Mouse (Mus musculus): ENCODE measurements at regions not wholly inside any gene's neighbourhood (a gene's known extent, or its start where the extent isn't known, plus 50 kb on each side); places are given as distances from the start of the nearest gene placed in this dataset.

DNA sequence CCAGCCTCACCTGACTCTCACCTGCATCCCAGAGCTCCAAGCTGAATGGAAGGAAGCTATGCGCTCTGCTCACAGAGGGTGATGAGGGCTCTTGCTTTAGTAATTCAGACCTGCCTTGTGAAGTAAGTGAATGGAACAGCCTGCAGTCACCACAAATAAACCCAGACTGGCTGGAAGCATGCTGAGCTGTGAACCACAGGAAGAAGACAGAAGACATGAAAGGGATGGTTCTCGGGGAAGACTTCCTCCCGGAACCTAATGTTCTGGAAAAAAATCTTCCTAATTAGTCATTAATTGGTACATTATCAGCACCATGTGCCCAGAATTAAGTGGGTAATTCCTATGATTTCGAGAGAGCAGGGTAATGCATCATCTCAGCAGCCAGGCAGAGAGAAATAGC is 100.3 kb downstream of the Ets2 start:
- ATAC-seq (ENCODE audit: insufficient read depth, low FRiP score): no peak
- 61% methylated on average over 4 of the region's 4 CpGs for WGBS
- no peak overlapping the region for H3K4me3 ChIP-seq (replicated peaks; ENCODE audit: low read length)
- H3K36me3 ChIP-seq (ENCODE audit: control insufficient read depth, insufficient read depth, low read length): no peaks in the 10 kb centered on the region
- no peaks in the 10 kb centered on the region for H3K27me3 ChIP-seq (ENCODE audit: control insufficient read depth, insufficient read depth, low read length)
- no peak overlapping the region for H3K4me2 ChIP-seq (ENCODE audit: low read depth, low read length)
- H3K9me3 ChIP-seq (replicated peaks; ENCODE audit: control insufficient read depth, low read length): no peaks in the 10 kb centered on the region
- H3K4me1 ChIP-seq (ENCODE audit: control insufficient read depth, insufficient read depth, low read length): peaks cover 6% of the 10 kb centered on the region
- H3K27ac ChIP-seq (ENCODE audit: low read length): no peak overlapping the region
- H3K9ac ChIP-seq (ENCODE audit: low read length): no peak overlapping the region

DNA sequence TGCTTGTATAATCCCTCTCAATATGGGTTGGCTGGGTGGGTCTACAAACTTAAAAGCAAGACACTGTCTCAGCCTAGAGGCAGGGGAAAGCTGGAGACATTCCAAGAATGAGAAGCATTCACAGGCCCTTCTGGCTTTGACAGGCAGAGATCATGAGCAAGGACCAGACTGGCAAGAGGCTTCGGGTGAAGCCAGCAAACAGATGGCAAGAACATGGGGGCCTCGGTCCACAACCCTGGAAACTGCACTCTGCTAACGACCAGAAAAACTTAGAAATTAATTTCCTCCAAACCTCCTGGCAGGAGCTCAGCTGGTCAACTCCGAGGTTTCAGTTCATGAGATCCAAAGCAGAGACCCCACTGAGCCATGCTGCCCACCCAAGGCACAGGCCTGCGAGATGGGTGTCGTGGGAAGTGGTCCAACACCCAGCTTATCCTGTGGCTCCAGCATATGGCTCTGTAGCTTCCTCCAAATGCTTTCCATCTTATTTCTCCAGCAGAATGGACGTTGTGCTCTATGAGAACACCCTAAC is 99.1 kb downstream of the Ets2 start:
- H3K9me3 ChIP-seq (replicated peaks; ENCODE audit: control insufficient read depth, low read length): no peaks in the 10 kb centered on the region
- H3K36me3 ChIP-seq (ENCODE audit: control insufficient read depth, insufficient read depth, low read length): no peaks in the 10 kb centered on the region
- H3K9ac ChIP-seq (ENCODE audit: low read length): no peak overlapping the region
- 67% methylated on average over 7 of the region's 7 CpGs for WGBS
- no peak overlapping the region for H3K4me3 ChIP-seq (replicated peaks; ENCODE audit: low read length)
- no peak for ATAC-seq (ENCODE audit: insufficient read depth, low FRiP score)
- H3K27me3 ChIP-seq (ENCODE audit: control insufficient read depth, insufficient read depth, low read length): no peaks in the 10 kb centered on the region
- no peak overlapping the region for H3K4me2 ChIP-seq (ENCODE audit: low read depth, low read length)
- peaks cover 6% of the 10 kb centered on the region for H3K4me1 ChIP-seq (ENCODE audit: control insufficient read depth, insufficient read depth, low read length)
- H3K27ac ChIP-seq (ENCODE audit: low read length): no peak overlapping the region

DNA sequence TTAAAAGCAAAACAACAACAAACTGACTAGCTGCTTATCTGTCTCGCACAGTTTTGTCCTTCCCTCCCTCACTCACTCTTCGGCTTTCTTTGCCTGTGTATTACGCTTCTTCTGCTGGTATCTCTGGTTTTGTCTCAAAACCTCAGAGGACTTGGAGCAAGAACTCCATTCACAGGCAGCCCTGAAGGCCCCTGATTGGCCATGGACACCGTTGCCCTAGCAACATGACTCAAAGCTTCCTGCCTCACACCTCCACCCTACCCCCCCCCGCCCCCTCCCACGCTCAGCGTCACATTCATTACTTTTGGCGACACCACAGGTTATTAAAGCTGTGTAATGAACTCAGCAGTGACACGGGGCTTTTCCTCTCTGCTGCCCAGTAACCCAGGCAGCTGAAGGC is 96.7 kb downstream of the Ets2 start:
- Histone ChIP-seq H3K27ac (ENCODE audit: low read length) (no peak overlapping the region), H3K27me3 (ENCODE audit: control insufficient read depth, insufficient read depth, low read length) (no peaks in the 10 kb centered on the region), H3K4me2 (ENCODE audit: low read depth, low read length) (no peak overlapping the region), H3K4me1 (ENCODE audit: control insufficient read depth, insufficient read depth, low read length) (peaks cover 6% of the 10 kb centered on the region), H3K9me3 (replicated peaks; ENCODE audit: control insufficient read depth, low read length) (no peaks in the 10 kb centered on the region), H3K9ac (ENCODE audit: low read length) (no peak overlapping the region), H3K36me3 (ENCODE audit: control insufficient read depth, insufficient read depth, low read length) (no peaks in the 10 kb centered on the region), H3K4me3 (replicated peaks; ENCODE audit: low read length) (no peak overlapping the region)
- WGBS: 68% methylated on average over 9 of the region's 9 CpGs
- ATAC-seq (ENCODE audit: insufficient read depth, low FRiP score): no peak

DNA sequence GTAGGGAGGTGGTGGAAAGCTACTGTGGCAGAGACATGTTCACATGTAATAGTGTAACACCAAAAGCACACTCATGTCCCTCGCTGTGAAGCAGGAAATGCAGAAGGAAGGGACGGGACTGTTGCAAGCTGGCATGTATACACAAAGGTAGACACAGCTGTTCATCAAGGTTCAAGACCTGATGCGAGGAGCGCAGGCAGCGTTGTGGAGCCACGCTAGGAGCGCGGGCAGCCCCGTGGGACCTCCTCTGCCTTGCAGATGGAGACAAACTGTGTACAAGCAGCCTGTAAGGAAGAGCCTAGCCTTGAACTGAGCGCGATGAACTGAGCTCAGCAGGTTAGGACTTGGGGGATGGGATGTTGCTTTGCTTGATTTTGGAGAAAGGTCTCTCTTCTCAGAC is 96.2 kb downstream of the Ets2 start:
- 82% methylated on average over 11 of the region's 11 CpGs for WGBS
- H3K4me3 ChIP-seq (replicated peaks; ENCODE audit: low read length): no peak overlapping the region
- H3K9me3 ChIP-seq (replicated peaks; ENCODE audit: control insufficient read depth, low read length): no peaks in the 10 kb centered on the region
- H3K4me1 ChIP-seq (ENCODE audit: control insufficient read depth, insufficient read depth, low read length): peaks cover 6% of the 10 kb centered on the region
- no peak overlapping the region for H3K9ac ChIP-seq (ENCODE audit: low read length)
- H3K27me3 ChIP-seq (ENCODE audit: control insufficient read depth, insufficient read depth, low read length): no peaks in the 10 kb centered on the region
- no peak overlapping the region for H3K4me2 ChIP-seq (ENCODE audit: low read depth, low read length)
- no peak for ATAC-seq (ENCODE audit: insufficient read depth, low FRiP score)
- H3K36me3 ChIP-seq (ENCODE audit: control insufficient read depth, insufficient read depth, low read length): no peaks in the 10 kb centered on the region
- no peak overlapping the region for H3K27ac ChIP-seq (ENCODE audit: low read length)

DNA sequence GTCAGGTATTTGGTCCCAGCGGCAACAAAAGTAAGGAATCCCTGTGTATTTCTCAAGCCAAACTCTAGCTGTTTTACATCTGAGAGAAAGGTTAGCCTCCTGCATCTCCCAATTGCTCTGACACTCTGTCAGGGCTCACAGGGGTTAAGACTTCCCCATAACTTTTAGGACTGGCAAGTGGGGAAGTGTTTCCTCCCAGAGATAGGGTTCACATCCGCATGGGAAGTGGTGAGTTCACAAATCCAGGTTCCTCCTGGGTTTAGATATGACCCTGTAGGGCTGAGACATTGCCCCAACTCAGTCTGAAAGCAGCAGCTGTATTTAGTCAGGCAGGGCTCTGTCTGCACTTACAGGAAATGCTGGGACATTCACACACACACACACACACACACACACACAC is 95.3 kb downstream of the Ets2 start:
- Histone ChIP-seq H3K9ac (ENCODE audit: low read length) (no peak overlapping the region), H3K27me3 (ENCODE audit: control insufficient read depth, insufficient read depth, low read length) (no peaks in the 10 kb centered on the region), H3K36me3 (ENCODE audit: control insufficient read depth, insufficient read depth, low read length) (no peaks in the 10 kb centered on the region), H3K27ac (ENCODE audit: low read length) (no peak overlapping the region), H3K9me3 (replicated peaks; ENCODE audit: control insufficient read depth, low read length) (no peaks in the 10 kb centered on the region), H3K4me2 (ENCODE audit: low read depth, low read length) (no peak overlapping the region), H3K4me3 (replicated peaks; ENCODE audit: low read length) (no peak overlapping the region), H3K4me1 (ENCODE audit: control insufficient read depth, insufficient read depth, low read length) (peaks cover 6% of the 10 kb centered on the region)
- WGBS: 62% methylated on average over 2 of the region's 2 CpGs
- no peak for ATAC-seq (ENCODE audit: insufficient read depth, low FRiP score)

DNA sequence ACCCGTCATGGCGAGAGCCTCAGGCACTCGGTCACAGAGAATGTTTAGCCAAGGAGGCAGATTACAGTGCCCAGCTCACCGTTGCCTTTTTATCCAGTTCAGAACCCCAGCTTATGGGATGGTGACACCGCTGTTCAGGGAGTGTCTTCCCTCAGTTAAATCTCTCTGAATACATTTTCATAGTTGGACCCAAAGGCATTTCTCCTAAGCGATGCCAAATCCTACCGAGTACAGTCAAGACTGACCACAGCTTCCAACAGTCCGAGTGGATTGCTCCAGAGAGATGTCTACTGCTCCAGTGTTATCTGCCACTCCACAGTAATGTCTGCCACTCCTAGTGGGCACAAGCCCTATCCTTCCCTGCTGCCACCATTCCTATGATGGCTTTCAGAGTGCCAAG is 93.0 kb downstream of the Ets2 start:
- 67% methylated on average over 8 of the region's 8 CpGs for WGBS
- H3K27ac ChIP-seq (ENCODE audit: low read length): no peak overlapping the region

DNA sequence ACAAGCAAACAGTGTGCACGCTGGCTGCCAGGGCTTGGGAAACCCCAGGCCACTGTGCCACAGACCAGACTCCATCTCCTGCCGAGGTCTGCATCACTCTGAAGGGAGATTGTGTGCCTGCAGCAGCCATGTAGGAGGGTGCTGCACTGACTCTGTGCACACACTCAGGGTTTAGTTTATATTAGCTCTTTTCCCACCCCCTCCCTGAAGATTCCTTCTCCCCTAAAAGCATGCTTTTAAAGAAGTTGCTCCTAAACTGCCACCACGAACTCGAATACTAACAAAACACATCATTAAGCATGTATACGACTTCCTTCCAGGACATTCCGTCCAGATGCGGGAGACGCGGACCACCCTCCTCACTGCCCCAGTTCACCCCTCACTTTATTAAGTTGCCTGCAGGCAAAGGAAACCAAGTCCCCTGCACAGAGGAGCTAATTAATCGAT is 92.4 kb downstream of the Ets2 start:
- no peaks in the 10 kb centered on the region for H3K4me1 ChIP-seq (ENCODE audit: control insufficient read depth, insufficient read depth, low read length)
- H3K9me3 ChIP-seq (replicated peaks; ENCODE audit: control insufficient read depth, low read length): no peaks in the 10 kb centered on the region
- no peak for ATAC-seq (ENCODE audit: insufficient read depth, low FRiP score)
- no peak overlapping the region for H3K27ac ChIP-seq (ENCODE audit: low read length)
- no peak overlapping the region for H3K4me3 ChIP-seq (replicated peaks; ENCODE audit: low read length)
- H3K9ac ChIP-seq (ENCODE audit: low read length): no peak overlapping the region
- WGBS: 34% methylated on average over 10 of the region's 10 CpGs
- no peak overlapping the region for H3K4me2 ChIP-seq (ENCODE audit: low read depth, low read length)
- no peaks in the 10 kb centered on the region for H3K36me3 ChIP-seq (ENCODE audit: control insufficient read depth, insufficient read depth, low read length)
- no peaks in the 10 kb centered on the region for H3K27me3 ChIP-seq (ENCODE audit: control insufficient read depth, insufficient read depth, low read length)

More for the DNA sequence above, 93.0 kb downstream of the Ets2 start:
- no peaks in the 10 kb centered on the region for H3K27me3 ChIP-seq (ENCODE audit: control insufficient read depth, insufficient read depth, low read length)
- H3K4me3 ChIP-seq (replicated peaks; ENCODE audit: low read length): no peak overlapping the region
- no peaks in the 10 kb centered on the region for H3K4me1 ChIP-seq (ENCODE audit: control insufficient read depth, insufficient read depth, low read length)
- H3K4me2 ChIP-seq (ENCODE audit: low read depth, low read length): no peak overlapping the region
- no peak for ATAC-seq (ENCODE audit: insufficient read depth, low FRiP score)
- no peak overlapping the region for H3K9ac ChIP-seq (ENCODE audit: low read length)
- H3K36me3 ChIP-seq (ENCODE audit: control insufficient read depth, insufficient read depth, low read length): no peaks in the 10 kb centered on the region
- H3K9me3 ChIP-seq (replicated peaks; ENCODE audit: control insufficient read depth, low read length): no peaks in the 10 kb centered on the region

DNA sequence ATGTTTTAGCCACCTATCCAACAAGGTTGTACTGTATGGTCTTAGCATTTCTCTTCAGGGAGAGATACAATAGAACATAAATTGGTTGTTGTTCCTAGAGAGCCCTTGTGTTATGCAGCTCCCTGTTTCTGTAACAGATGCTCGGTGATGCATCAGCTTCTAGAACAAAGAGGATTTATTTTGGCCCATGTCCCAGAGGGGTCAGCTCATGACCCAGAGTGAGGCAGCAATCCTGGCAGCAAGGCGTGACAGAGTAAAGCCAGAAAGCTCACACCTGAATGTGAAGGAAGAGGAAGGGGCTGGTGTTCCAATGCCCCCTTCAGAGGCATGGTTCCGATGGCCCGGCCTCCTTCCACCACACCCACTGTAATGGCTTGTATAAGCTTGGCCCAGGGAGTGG is 88.8 kb downstream of the Ets2 start:
- no peak overlapping the region for H3K4me2 ChIP-seq (ENCODE audit: low read depth, low read length)
- no peak overlapping the region for H3K9ac ChIP-seq (ENCODE audit: low read length)
- H3K36me3 ChIP-seq (ENCODE audit: control insufficient read depth, insufficient read depth, low read length): no peaks in the 10 kb centered on the region
- H3K9me3 ChIP-seq (replicated peaks; ENCODE audit: control insufficient read depth, low read length): no peaks in the 10 kb centered on the region
- H3K4me3 ChIP-seq (replicated peaks; ENCODE audit: low read length): no peak overlapping the region
- no peak for ATAC-seq (ENCODE audit: insufficient read depth, low FRiP score)
- H3K27ac ChIP-seq (ENCODE audit: low read length): no peak overlapping the region
- H3K27me3 ChIP-seq (ENCODE audit: control insufficient read depth, insufficient read depth, low read length): no peaks in the 10 kb centered on the region
- H3K4me1 ChIP-seq (ENCODE audit: control insufficient read depth, insufficient read depth, low read length): no peaks in the 10 kb centered on the region
- 63% methylated on average over 4 of the region's 4 CpGs for WGBS

DNA sequence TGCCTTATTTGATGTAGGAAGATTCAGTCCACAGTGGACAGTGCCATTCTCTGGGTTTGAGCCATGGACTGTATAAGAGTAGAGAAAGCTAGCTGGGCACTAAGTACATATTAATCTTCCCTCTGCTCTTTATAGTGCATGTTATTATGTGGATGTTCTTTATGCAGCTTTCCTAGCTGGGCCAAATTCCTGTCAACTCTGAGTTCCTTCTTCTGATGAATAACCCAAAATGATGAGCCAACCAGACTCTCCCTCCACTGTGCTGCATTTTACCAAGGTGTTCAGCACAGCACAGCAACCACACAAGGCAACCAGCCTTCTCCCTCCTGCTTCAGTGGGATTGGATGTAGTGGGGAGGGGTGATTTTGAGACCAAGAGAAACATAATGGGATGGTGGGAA is 87.7 kb downstream of the Ets2 start:
- Histone ChIP-seq H3K36me3 (ENCODE audit: control insufficient read depth, insufficient read depth, low read length) (no peaks in the 10 kb centered on the region), H3K27me3 (ENCODE audit: control insufficient read depth, insufficient read depth, low read length) (no peaks in the 10 kb centered on the region), H3K27ac (ENCODE audit: low read length) (no peak overlapping the region), H3K9ac (ENCODE audit: low read length) (no peak overlapping the region), H3K4me2 (ENCODE audit: low read depth, low read length) (no peak overlapping the region), H3K9me3 (replicated peaks; ENCODE audit: control insufficient read depth, low read length) (no peaks in the 10 kb centered on the region), H3K4me3 (replicated peaks; ENCODE audit: low read length) (no peak overlapping the region), H3K4me1 (ENCODE audit: control insufficient read depth, insufficient read depth, low read length) (no peaks in the 10 kb centered on the region)
- ATAC-seq (ENCODE audit: insufficient read depth, low FRiP score): no peak; the same call in 1 of the 2 replicates

DNA sequence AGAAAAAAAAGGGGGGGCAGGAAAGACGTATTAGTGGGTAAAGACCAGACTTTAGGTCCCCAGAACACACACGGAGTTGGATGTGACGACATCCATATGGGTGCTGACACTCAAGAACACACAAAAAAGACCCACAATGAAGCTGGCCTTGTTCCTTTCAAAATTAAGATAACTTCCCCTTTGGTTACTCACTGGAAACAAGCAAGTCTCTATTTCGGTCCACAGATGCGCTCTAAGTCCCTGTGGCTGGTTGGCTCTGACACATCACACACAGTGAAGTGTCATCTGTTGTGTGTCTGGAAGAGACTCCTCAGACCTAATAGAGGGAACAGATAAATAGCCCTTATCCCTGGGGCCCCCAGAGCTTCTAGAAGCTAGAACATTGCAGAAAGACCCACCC is 79.8 kb downstream of the Ets2 start:
- WGBS: 60% methylated on average over 5 of the region's 5 CpGs
- no peak for ATAC-seq (ENCODE audit: insufficient read depth, low FRiP score)
- H3K4me3 ChIP-seq (replicated peaks; ENCODE audit: low read length): no peak overlapping the region

More for the DNA sequence above, 79.8 kb downstream of the Ets2 start:
- H3K9ac ChIP-seq (ENCODE audit: low read length): no peak overlapping the region
- H3K36me3 ChIP-seq (ENCODE audit: control insufficient read depth, insufficient read depth, low read length): no peaks in the 10 kb centered on the region
- no peaks in the 10 kb centered on the region for H3K9me3 ChIP-seq (replicated peaks; ENCODE audit: control insufficient read depth, low read length)
- no peak overlapping the region for H3K27ac ChIP-seq (ENCODE audit: low read length)
- H3K27me3 ChIP-seq (ENCODE audit: control insufficient read depth, insufficient read depth, low read length): no peaks in the 10 kb centered on the region
- H3K4me1 ChIP-seq (ENCODE audit: control insufficient read depth, insufficient read depth, low read length): 0 out of 2 replicates have a peak, but pooled peaks cover 5% of the 10 kb centered on the region
- H3K4me2 ChIP-seq (ENCODE audit: low read depth, low read length): no peak overlapping the region
